Mouse (Mus musculus): ENCODE measurements around the gene Hist2h4. TPM values are rescaled to one million over a fixed set of nuclear protein-coding genes. Genes with fewer than 3 reads are reported as not detected.

The Hist2h4 gene
- polyA plus RNA-seq (2012; rRNA removed) = 5.9 and 6.5 TPM in 2 replicates

DNA sequence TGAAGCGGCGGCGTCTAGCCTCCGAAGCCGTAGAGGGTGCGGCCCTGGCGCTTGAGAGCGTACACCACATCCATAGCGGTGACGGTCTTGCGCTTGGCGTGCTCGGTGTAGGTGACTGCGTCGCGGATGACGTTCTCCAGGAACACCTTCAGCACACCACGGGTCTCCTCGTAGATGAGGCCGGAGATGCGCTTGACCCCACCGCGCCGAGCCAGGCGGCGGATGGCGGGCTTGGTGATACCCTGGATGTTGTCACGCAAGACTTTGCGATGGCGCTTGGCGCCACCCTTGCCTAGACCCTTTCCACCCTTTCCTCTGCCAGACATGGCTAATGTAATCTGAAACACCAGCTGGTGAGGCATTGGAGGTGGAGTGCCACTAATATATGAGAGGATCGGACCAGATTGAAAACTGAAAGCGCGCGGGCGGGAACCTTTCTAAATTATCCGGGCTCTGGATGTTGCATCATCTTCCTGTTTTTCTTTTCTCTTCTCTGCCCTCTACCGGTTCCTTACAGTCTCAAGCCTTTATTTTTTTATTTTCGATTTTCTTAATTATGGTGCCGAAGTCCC lies at the start of gene Hist2h4:
Gene Hist2h4, minus strand, starts transcription at position 333 of the 572 bp plus-strand sequence.

DNA sequence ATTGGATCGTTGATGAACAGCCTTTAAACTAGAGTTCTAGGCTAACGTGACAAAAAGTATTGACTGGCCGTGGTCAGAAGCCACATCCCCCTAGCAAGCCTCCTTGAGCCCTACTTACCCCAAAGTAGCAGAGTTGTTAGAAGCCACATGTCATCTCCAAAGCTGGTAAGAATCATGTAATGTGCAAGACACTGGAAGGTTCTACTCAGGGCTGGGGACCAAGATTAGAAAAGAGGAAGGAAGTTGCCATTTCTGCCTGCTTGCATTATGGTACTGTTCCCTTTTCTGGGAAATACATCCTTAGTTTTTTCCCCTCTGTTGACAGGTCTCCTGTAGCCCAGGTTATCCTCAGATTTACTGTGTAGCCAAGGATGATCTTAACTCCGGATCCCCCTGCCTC lies 30.7 kb upstream of the Hist2h4 start, which contains the start of gene Fcgr1:
Gene Fcgr1, minus strand, starts transcription at position 183 of the 400 bp plus-strand sequence.

DNA sequence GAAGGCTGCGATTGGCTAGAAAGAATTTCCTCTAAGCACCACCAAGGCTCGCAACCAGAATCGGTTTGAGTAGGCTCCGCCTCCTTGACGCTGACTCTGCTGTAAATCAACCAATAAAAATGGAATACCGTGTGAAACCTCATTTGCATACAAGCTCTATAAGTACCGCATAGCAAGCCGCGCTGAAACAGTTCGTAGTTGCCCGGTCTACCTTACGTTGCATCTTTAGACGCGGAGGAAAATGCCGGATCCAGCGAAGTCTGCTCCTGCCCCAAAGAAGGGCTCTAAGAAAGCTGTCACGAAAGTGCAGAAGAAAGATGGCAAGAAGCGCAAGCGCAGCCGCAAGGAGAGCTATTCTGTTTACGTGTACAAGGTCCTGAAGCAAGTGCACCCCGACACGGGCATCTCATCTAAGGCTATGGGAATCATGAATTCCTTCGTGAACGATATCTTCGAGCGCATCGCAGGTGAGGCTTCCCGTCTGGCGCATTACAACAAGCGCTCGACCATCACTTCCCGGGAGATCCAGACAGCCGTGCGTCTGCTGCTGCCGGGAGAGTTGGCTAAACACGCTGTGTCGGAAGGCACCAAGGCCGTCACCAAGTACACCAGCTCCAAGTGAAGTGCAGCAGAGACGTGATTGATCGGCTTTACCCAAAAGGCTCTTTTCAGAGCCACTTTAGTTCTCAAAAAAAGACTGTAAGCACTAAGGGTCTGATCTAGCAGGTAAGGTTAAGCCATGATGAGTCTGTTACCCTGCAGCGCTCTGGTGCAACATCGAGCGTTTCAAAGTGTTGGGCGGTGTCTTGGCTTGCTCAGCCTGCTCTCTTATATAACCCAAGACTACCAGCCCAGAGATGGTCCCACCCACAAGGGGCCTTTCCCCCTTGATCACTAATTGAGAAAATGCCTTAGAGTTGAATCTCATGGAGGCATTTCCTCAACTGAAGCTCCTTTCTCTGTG lies 6.7 kb upstream of the Hist2h4 start, which contains the start of gene Hist2h2bb:
Gene Hist2h2bb, plus strand, starts transcription at position 242 of the 964 bp plus-strand sequence.

GRCm38 (mm10) chr3:96268051-96268775 lies 5.1 kb upstream of the Hist2h4 start, which contains the start of gene Hist2h3b:
Gene Hist2h3b (plus strand): TSS chr3:96268654.

GRCm38 (mm10) chr3:96246427-96246856 lies 16.7 kb downstream of the Hist2h4 start, which contains the start of gene Hist2h3c1:
Gene Hist2h3c1 (plus strand): TSS chr3:96246685.

DNA sequence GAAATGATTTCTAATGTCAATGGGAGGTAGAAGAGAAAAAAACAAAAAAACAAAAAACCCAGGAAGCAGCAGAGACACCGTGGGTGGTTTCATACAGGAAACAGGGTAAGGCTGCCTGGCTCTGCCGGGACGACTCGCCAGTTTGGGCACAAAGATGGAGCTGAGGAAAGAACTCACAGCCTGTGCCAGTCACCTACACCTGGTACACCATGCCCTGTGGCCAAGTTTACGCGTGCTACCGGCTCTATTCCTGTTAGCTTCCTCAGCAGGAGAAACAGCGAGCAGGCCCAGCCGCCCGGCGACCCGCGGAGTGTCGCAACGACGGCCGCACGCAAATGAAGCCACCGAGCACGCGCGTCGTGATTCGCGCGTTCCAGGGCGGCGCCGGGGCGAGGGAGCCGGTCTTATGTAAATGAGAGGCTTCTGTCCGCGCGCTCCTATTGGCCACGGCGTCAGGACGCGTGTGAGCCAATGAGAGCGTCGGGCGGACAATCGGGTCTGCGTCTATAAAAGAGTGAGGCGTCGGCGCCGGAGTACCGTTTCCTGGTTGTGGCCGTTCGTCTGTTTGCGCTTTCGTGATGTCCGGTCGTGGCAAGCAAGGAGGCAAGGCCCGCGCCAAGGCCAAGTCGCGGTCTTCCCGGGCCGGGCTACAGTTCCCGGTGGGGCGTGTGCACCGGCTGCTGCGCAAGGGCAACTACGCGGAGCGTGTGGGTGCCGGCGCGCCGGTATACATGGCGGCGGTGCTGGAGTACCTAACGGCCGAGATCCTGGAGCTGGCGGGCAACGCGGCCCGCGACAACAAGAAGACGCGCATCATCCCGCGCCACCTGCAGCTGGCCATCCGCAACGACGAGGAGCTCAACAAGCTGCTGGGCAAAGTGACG lies 17.9 kb downstream of the Hist2h4 start, which contains the start of gene Hist2h2aa1:
Gene Hist2h2aa1, plus strand, starts transcription at position 495 of the 884 bp plus-strand sequence.

DNA sequence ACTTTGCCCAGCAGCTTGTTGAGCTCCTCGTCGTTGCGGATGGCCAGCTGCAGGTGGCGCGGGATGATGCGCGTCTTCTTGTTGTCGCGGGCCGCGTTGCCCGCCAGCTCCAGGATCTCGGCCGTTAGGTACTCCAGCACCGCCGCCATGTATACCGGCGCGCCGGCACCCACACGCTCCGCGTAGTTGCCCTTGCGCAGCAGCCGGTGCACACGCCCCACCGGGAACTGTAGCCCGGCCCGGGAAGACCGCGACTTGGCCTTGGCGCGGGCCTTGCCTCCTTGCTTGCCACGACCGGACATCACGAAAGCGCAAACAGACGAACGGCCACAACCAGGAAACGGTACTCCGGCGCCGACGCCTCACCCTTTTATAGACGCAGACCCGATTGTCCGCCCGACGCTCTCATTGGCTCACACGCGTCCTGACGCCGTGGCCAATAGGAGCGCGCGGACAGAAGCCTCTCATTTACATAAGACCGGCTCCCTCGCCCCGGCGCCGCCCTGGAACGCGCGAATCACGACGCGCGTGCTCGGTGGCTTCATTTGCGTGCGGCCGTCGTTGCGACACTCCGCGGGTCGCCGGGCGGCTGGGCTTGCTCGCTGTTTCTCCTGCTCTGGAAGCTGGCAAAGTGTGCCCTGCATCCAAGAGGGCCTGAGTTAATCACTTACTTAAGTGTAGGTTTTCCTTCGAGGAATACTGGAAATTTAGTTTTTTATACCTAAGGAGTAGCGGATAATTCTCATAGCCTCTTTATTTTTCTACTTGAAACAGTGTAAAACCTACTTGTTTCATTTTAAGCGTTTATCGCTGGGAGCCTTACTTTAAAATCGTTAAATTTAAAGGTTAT lies 22.9 kb downstream of the Hist2h4 start, which contains the start of gene Hist2h2aa2:
Gene Hist2h2aa2, minus strand, starts transcription at position 328 of the 850 bp plus-strand sequence.

DNA sequence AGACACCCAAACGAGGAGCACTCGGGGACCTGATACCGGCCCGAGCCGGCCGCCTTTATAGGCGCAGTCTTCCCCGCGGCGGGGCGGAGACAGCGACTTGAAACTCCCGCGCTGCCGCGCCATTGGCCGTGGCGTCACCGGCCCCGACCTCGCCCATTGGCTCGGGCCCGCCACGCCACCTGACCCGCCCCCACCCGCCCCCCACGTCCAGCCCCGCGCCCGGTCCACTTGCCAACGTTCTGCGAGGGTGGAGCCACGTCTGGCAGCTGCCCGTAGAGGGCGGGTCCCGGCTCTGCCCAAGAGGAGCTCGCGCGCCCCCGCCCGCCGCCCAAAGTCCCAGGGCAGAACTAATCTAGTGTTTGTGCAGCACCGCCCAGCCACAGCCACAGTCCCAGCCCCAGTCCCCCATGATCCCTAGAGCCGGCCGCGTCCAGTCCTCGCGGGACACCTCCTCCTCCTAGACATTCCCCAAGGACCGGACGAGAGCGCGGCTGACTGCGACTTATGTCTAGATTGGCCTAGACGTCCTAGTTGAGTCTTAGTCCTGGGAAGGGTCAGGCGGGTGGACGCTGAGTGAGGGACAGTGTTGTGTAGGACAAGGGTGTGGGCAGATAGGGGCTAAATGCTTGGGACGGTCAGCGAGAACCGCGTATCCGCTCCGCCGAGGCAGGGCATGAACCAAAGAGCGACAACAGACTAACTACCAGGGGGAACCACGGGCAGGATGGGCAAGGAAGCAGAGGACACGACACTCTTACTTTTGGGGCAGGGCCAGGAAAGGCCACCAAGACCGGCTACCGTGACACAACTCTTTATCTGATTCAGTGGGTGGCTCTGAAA lies 23.9 kb downstream of the Hist2h4 start, which contains the start of gene Hist2h3c2:
Gene Hist2h3c2, minus strand, starts transcription at position 174 of the 840 bp plus-strand sequence.

DNA sequence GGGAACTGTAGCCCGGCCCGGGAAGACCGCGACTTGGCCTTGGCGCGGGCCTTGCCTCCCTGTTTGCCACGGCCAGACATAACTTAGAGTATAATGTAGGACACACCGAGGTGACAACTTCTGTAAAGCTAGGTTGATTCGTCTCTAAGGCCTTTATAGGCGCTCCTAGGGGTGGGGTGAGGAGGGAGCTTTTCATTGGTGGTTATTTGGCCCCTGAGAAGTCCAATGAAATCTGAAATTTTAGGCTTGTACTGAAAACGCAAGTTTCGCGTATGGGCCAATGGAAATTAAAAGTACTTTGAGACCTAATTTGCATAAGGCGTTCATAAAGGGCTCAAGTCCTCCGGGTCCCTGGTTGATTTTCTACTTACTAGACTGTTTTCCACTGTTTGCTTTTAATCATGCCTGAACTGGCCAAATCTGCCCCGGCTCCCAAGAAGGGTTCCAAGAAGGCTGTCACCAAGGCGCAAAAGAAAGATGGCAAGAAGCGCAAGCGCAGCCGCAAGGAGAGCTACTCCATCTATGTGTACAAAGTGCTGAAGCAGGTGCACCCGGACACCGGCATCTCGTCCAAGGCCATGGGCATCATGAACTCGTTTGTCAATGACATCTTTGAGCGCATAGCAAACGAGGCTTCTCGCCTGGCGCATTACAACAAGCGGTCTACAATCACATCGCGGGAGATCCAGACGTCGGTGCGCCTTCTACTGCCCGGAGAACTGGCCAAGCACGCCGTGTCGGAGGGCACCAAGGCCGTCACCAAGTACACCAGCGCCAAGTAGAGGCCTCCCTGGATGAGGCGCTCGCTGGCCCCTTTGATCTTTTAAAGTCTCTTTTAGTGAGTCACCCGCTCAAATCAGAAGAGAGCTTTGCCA lies 42.1 kb downstream of the Hist2h4 start, which contains the start of the genes Hist2h2ac and Hist2h2be:
Gene Hist2h2ac, minus strand, starts transcription at position 116 of the 875 bp plus-strand sequence.
Gene Hist2h2be, plus strand, starts transcription at position 355 of the 875 bp plus-strand sequence.

GRCm38 (mm10) chr3:96219661-96220130 lies 43.4 kb downstream of the Hist2h4 start, which contains the start of the genes Bola1 and Hist2h2ab:
Gene Bola1 (minus strand): TSS chr3:96219709.
Gene Hist2h2ab (plus strand): TSS chr3:96219865.

Other genes with a start within 250 kb of the Hist2h4 start
- 2.9 and 3.2 TPM in 2 replicates for gene Vps45, start 204.8 kb downstream of the Hist2h4 start, polyA plus RNA-seq (2012; rRNA removed)
- gene Otud7b, start 158.8 kb downstream of the Hist2h4 start, polyA plus RNA-seq (2012; rRNA removed) = 22.1 and 34.9 TPM in 2 replicates
- 14.5 and 15.9 TPM in 2 replicates for gene Mtmr11, start 101.3 kb downstream of the Hist2h4 start, polyA plus RNA-seq (2012; rRNA removed)
- gene Sf3b4, start 91.0 kb downstream of the Hist2h4 start, polyA plus RNA-seq (2012; rRNA removed) = 122 and 154 TPM in 2 replicates
- gene Sv2a, start 82.2 kb downstream of the Hist2h4 start, polyA plus RNA-seq (2012; rRNA removed) = 5.5 and 5.7 TPM in 2 replicates
- 105 and 109 TPM in 2 replicates for gene Bola1, start 43.6 kb downstream of the Hist2h4 start, polyA plus RNA-seq (2012; rRNA removed)
- gene Hist2h2ab, start 43.4 kb downstream of the Hist2h4 start, polyA plus RNA-seq (2012; rRNA removed) = 9.3 and 11.4 TPM in 2 replicates
- gene Hist2h2ac, start 42.4 kb downstream of the Hist2h4 start, polyA plus RNA-seq (2012; rRNA removed) = 22.9 and 40.9 TPM in 2 replicates
- gene Hist2h2be, start 42.2 kb downstream of the Hist2h4 start, polyA plus RNA-seq (2012; rRNA removed) = 5.9 and 6.1 TPM in 2 replicates
- gene Hist2h3c2, start 24.2 kb downstream of the Hist2h4 start, polyA plus RNA-seq (2012; rRNA removed) = 107 and 146 TPM in 2 replicates
- 214 and 474 TPM in 2 replicates for gene Hist2h2aa2, start 23.0 kb downstream of the Hist2h4 start, polyA plus RNA-seq (2012; rRNA removed)
- gene Hist2h2aa1, start 17.8 kb downstream of the Hist2h4 start, polyA plus RNA-seq (2012; rRNA removed) = 589 and 615 TPM in 2 replicates
- not detected in 2 replicates for gene Hist2h3c1, start 16.6 kb downstream of the Hist2h4 start, polyA plus RNA-seq (2012; rRNA removed)
- gene Hist2h3b, start 5.3 kb upstream of the Hist2h4 start, polyA plus RNA-seq (2012; rRNA removed) = 118 and 152 TPM in 2 replicates
- gene Hist2h2bb, start 6.4 kb upstream of the Hist2h4 start, polyA plus RNA-seq (2012; rRNA removed) = 6.8 and 7.4 TPM in 2 replicates
- 3.9 and 5.4 TPM in 2 replicates for gene Fcgr1, start 30.7 kb upstream of the Hist2h4 start, polyA plus RNA-seq (2012; rRNA removed)
- gene BC107364, start 189.0 kb upstream of the Hist2h4 start, polyA plus RNA-seq (2012; rRNA removed) = not detected in 2 replicates